Mouse (Mus musculus): Measurements from ENCODE around the gene Ssbp2. TPM values are rescaled to one million over a fixed set of nuclear protein-coding genes. Genes with fewer than 3 reads are reported as not detected.

Ssbp2 gene
- total RNA-seq, 1 experiment from 2014 or later = 12.4 TPM

DNA sequence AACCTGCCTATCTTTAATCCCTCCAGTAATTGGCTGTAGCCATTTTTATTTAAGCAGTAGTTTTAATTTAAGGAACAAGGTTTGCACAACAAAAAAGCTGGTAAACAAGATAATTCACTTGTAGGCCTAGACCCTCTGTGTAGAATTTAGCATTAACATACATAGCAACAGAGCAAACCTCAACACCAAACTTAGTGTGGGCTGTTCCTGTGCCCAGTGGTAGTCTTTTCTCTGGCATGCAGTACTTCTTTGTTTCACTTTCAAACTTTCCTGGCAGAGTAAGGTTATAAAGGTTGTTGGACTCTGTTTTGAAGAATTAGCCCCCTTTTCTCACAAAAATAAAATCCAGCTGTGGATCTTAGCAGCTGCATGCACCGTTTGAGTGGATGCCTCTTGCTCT, 48.9 kb downstream of the Ssbp2 start:
- ATAC-seq (replicated peaks; ENCODE audit: insufficient number of reproducible peaks, low FRiP score, low TSS enrichment, poor library complexity, severe bottlenecking) = no peak

DNA sequence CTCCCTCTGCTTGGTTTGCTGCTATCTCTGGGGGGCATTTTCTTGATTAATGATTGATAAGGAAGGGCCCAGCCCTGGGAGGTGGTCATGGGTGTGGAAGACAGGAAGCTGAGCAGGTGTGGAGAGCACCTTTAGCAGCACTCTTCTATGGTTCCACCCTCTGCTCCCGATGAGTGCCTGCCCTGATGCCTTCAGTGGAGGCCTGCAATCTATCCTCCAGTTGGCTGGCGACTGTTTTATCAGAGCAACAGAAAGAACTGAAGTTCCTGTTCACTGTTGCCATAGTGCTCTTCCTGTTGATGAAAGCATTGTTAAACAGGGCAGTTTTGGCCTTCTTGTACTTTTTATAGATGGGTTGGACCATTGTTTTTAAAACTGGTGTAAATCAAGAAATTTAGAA, 49.4 kb downstream of the Ssbp2 start:
- ATAC-seq (replicated peaks; ENCODE audit: insufficient number of reproducible peaks, low FRiP score, low TSS enrichment, poor library complexity, severe bottlenecking) = peak; percentile 70

DNA sequence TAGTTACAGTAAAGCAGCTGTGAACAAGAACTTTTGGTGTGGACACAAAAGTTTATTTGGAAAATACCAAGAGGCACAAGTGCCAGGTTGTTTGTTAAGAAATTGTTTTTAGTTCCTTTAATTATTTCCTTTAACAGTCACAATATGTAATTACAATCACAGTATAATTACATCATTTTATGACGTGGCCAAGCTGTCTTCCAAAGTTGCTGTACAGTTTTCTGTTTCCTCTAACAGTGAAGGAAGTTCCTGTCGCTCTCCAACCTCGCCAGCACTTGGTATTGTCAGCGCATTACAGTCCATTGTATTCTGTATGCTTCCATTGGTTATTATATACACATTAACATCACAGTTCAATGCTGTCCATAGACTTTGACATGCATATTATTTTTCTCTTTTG, 54.9 kb downstream of the Ssbp2 start:
- no peak for ATAC-seq (replicated peaks; ENCODE audit: insufficient number of reproducible peaks, low FRiP score, low TSS enrichment, poor library complexity, severe bottlenecking)

DNA sequence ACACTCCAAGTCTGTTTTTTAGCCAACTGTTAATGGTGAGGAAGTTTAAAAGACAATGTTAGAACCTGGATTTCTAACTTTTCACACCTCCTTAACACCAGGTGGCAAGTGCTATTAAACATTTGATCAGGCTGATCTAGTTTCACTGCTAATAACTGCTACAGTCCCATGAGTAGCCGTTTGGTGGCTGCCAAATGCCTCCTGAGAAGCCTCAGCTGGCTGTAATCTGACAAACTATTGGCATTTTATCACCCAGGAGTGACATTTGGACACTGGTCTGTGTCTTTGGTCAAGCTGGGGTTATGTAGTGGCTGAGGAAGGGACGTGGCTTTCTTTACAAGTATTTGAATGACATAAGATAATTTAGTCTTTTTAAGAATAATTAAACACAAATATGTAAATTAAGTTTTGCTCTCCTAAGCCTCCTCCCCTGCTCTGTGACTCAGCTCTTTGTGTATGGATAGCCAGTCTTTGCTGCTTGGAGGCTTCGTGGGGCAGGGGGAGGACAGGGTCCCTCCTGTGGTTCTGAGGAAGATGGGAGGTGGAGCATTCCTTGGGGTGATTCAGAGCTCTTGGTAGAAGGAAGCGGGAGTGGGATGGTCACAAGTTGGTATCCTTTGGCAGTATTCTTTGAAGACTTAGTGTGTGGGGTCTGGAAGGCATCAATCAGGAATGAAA, 60.1 kb downstream of the Ssbp2 start:
- no peak for ATAC-seq (replicated peaks; ENCODE audit: insufficient number of reproducible peaks, low FRiP score, low TSS enrichment, poor library complexity, severe bottlenecking)

DNA sequence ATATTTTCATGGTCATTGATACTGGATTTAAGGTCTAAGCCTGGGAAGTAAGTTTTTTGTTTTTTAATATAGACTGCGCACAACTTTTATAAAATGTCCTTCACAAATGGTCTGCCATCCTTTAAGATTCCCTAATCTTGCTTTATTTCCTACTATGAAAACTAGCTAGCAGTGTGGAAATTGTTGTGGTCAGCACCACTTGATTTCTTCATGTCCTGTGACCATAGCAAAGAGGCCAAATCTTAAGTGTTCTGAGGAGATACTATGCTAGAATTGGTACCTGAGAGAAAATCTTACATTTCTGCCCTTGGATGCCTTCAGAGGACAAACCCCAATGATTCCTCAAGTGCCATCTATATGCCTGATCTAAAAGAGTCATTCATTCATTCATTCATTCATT, 60.9 kb downstream of the Ssbp2 start:
- no peak for ATAC-seq (replicated peaks; ENCODE audit: insufficient number of reproducible peaks, low FRiP score, low TSS enrichment, poor library complexity, severe bottlenecking)

DNA sequence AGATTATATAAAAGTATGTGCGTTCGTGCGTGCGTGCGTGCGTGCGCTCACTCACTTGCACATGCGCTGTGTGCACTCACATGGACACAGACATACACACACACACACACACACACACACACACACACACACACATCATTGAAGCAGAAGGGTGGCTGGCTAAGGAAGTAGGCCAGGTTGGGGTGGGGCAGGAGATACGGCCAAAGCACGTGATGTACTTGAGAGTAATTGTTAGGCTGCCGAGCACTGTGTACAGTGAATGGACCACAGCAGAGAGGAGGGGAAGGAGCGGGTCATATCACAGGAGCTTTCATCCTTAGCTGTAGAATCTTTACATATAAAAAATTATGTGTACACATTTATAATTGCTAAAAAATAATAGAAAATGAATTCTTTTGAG, 66.0 kb downstream of the Ssbp2 start:
- no peak for ATAC-seq (replicated peaks; ENCODE audit: insufficient number of reproducible peaks, low FRiP score, low TSS enrichment, poor library complexity, severe bottlenecking)

DNA sequence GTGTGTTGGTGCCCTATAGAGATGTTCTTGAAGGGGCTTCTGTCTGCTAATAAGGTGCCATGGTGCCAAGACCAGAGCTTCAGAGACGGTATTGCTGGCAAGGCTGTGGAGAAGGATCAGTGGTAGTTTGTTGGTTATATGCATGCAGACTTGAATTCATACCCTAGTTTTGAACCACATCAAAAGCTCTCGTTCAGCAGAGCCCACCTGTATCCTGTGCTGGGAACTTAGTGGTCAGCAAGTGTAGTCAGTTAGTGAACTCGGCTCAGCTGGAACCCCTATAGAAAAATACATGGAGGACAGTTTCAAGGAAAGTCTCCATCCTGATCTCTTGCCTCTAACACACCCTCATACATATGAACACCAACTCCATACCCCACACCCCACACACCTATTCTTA, 69.7 kb downstream of the Ssbp2 start:
- ATAC-seq (replicated peaks; ENCODE audit: insufficient number of reproducible peaks, low FRiP score, low TSS enrichment, poor library complexity, severe bottlenecking) = no peak

DNA sequence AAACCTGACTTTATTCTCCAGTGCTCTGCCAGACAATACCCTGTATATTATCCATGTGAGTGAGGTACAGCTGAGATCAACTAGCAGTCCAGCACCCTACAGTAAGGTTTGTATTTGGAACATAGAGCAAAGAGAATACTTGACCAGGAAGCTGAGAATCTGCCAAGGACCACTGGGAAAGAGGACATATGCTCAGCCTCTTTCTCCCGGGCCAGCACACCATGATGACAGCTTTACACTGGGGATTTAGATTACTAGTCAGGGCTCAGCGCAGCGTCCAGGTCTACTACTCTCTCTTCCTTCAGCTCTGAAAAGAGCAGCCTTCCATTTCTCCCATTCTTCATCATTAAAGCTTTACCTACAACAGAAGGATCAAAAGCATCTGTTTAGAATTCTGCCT, 76.6 kb downstream of the Ssbp2 start:
- no peak for ATAC-seq (replicated peaks; ENCODE audit: insufficient number of reproducible peaks, low FRiP score, low TSS enrichment, poor library complexity, severe bottlenecking)

DNA sequence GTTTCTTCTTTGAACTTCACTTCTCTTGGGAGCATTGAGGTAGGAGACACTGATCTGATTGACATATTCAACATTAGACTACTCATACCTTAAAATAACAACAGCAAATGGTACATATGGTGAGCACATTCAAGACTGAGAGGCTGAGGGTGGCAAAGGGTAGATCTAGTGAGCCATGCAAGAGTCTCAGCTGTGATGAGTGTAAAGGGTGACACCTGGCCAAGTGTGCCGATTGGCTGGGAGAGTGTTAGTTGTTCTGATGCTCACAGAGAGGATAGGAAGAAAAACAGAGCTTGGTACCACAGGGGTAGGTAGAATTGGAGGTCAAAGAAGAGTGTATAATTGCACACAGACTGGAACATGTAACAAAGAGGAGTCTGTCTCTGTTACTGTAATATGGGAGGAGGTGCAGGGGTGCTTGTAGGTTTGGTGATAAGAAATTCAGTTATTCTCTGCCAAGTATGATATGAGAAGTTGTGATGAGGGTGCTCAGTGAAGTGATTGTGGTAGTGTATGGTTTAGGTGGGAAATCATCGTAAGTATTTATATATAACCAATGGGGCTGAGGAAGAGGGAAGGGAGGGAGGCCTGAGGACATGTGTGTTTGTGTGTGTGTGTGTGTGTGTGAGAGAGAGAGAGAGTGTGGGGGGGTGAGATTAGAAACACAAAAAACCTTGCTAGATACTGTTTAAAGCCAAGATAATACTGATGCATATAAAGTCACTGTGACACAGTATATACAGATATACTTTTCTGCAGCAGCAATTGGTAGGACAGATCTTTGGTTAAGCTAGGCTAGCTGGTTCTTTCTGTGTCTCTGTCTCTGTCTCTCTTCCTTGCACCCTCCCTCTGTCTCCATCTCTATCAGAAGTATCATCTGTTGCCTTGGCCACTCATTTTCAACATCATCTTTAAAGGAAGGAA, 80.3 kb downstream of the Ssbp2 start:
- no peak for ATAC-seq (replicated peaks; ENCODE audit: insufficient number of reproducible peaks, low FRiP score, low TSS enrichment, poor library complexity, severe bottlenecking)

DNA sequence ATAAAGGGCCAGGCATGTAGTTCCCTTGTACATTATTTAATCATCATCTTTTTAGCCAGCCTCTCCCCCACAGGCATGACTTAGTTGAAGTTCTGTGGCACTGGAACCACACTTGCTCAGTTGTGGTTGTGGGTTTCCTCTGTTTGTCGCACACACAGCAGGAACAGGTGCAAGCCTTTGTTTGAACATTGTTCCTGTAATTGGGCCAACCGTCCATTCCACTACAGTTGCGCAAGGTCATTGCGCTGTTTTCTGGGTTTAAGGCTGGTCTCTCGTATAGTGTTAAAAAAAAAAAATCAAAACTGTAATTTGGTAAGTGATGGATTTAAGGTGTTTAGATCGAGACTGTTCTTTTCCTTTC, 81.0 kb downstream of the Ssbp2 start:
- peak; percentile 68 for ATAC-seq (replicated peaks; ENCODE audit: insufficient number of reproducible peaks, low FRiP score, low TSS enrichment, poor library complexity, severe bottlenecking)

DNA sequence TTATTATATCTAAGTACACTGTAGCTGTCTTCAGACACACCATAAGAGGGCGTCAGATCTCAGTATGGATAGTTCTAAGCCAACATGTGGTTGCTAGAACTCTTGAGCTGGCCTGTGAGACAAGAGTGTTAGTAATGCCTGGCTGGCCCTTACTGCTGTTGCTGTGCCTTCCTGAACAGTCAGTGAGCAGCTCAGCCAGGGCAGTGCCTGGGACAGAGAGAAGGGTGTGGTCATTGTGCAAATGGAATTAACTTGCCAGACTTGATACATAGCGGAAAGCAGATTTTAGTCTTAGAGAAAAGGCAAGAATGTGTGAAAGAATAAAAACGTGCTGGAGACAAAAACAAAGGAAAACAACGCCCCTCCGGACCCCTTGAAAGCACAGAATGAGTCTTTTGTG, 83.5 kb downstream of the Ssbp2 start:
- ATAC-seq (replicated peaks; ENCODE audit: insufficient number of reproducible peaks, low FRiP score, low TSS enrichment, poor library complexity, severe bottlenecking) = no peak

DNA sequence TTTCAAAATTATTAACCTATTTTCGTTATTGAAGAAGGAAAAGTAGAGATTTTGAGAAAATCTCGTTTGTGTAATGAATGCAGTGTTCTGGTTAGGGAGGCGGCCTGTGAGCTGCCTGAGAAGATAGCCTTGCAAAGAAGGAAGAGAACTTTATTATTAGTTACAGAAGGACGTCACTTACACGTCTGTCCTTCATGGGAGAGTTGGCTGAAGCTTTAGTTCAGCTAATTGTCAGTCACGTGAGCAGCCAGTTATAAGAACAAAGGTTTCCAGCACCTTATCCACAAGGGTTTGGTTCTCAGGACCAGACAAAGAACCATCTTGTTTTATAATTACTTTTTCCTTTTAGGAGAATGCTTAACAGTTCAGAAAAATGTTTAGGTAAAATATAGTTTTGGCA, 104.0 kb downstream of the Ssbp2 start:
- no peak for ATAC-seq (replicated peaks; ENCODE audit: insufficient number of reproducible peaks, low FRiP score, low TSS enrichment, poor library complexity, severe bottlenecking)

DNA sequence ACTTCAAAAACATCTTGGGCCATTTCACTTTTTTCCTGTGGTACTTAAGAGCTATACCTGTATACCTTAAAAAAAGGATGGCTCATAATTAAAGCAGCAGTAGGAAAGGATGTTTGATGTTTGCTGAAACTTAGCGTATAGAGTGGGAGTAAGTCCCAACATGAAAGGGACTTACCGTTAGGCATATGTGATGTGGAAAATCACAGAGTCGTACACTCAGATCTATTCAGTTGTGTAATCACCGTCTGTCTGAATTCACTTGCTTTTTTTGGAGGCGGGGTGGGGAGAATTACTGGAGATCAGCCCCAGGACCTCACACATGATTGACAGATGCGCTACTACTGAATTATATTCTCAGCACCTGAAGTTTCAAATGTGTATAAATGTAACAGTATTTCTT, 104.7 kb downstream of the Ssbp2 start:
- no peak for ATAC-seq (replicated peaks; ENCODE audit: insufficient number of reproducible peaks, low FRiP score, low TSS enrichment, poor library complexity, severe bottlenecking)

DNA sequence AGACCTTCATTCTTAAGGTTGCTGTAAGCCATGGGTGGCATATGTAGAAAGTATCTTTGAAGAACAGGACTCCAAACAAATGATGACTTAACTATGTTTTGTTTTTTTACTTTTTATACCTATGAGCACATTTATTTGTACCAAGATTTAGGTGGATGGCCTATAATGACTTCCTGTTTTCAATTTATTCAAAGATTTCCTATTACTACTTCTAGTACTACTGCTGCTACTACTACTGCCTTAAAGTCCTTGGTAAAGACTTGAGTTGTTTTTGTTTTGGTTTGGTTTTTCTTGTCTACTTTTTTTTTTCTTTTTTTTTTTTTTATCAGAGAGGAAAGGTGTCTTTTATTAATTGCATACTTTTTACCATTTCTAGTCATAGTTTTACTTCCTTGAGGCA, 121.4 kb downstream of the Ssbp2 start:
- no peak for ATAC-seq (replicated peaks; ENCODE audit: insufficient number of reproducible peaks, low FRiP score, low TSS enrichment, poor library complexity, severe bottlenecking)

DNA sequence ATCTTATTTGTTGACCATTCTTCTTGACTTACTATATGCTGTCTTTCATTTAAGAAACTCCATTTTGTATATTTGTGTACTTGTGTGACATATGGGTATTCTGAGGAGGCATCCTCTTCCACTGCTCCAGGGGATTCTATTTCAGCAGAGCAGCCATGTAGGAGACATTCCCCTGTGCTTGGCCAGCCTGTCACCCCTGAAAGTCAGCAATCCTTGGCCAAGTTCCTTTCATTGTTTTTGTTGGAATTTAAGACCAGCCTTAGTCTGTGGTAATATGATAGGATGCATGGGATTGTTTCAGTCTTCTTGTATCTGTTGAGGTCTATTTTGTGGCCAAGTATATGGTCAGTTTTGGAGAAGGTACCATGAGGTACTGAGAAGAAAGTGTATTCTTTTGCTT, 122.1 kb downstream of the Ssbp2 start:
- ATAC-seq (replicated peaks; ENCODE audit: insufficient number of reproducible peaks, low FRiP score, low TSS enrichment, poor library complexity, severe bottlenecking) = no peak

DNA sequence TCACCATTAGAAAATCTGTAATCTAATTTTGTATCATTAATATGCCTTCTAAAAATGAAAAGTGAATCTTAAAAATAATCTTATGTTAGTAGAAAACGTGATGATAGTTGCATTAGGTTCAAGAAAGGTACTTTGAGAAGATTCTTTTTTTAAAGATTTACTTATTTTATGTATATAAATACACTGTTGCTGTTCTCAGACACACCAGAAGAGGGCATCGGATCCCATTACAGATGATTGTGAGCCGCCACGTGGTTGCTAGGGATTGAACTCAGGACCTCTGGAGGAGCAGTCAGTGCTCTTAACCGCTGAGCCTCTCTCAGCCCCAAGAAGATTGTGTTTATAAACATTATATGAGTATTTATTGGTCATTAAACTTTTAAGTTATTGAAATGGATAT, 126.3 kb downstream of the Ssbp2 start:
- no peak for ATAC-seq (replicated peaks; ENCODE audit: insufficient number of reproducible peaks, low FRiP score, low TSS enrichment, poor library complexity, severe bottlenecking)

DNA sequence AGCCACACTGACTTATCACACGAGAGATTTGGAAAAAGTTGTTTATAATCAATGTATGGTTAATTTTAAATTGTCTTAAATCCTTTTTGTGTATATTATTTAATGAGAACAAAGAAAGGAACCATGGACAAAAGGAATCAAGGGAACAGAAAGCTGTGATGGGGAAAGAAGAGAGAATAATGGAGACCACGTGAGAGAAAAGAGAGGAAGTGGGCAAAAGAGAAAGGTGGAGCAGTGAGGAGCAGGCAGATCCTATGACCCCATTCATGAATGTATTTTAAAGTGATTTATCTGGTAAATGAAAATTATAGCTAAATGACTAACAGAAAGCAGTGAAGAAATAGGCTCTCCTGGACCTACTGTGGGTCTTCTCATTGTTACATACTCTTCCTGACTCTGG, 128.4 kb downstream of the Ssbp2 start:
- ATAC-seq (replicated peaks; ENCODE audit: insufficient number of reproducible peaks, low FRiP score, low TSS enrichment, poor library complexity, severe bottlenecking) = no peak

DNA sequence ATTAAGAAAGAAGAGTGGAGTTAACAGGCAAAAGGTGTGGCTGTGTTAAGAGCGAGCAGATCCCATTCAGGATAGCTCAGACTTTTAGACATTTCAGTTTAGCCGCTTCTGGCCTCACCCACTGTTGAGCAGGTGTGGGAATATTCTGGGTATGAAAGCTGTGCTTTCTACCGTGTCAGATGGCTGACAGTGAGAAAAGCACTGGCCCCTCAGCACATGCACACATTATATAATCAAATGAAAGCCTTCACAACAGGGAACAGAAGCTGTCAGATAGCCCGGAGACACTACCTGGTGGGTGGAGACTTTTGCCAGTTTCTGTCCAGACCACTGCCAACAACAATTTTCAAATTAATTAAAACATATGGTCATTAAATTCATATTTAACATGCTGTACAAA, 131.8 kb downstream of the Ssbp2 start:
- ATAC-seq (replicated peaks; ENCODE audit: insufficient number of reproducible peaks, low FRiP score, low TSS enrichment, poor library complexity, severe bottlenecking) = no peak

DNA sequence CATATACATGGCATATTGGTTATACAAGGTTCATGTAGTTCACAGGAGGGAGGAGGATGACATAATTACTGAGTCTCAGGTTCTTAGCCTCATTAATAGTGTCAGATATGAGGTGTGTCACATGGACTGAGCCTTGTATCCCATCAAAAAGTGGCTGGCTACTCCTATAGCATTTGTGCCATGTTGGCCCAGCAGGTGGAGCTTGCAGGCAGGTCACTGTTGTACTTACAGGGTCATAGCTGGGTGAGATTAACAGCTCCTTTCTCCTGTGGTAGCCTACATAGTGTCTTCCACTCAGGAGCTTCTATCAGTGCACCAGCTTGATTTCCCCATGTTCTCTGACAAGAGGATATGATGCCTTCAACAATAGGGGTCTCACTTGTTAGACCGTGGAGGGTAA, 135.2 kb downstream of the Ssbp2 start:
- ATAC-seq (replicated peaks; ENCODE audit: insufficient number of reproducible peaks, low FRiP score, low TSS enrichment, poor library complexity, severe bottlenecking) = no peak

DNA sequence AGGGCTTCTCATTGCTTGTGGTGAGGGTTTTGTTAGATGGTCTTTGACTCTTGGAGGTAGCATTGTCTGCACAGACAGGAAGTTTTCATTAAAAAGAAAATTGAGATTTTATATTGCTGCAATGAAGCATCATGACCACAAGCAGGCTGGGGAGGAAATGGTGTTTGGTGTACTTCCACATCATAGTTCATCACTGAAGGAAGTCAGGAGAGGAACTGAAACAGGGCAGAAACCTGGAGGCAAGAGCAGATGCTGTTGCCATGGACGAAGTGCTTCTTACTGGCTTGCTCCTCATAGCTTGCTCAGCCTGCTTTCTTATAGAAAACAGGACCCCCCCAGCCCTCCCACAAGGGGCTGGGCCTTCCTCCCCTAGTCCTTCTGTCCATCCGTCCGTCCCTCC, 139.5 kb downstream of the Ssbp2 start:
- peak; percentile 88 for ATAC-seq (replicated peaks; ENCODE audit: insufficient number of reproducible peaks, low FRiP score, low TSS enrichment, poor library complexity, severe bottlenecking)
